Mouse (Mus musculus) midbrain, embryonic 12.5 days (tissue): ENCODE data around the gene Kcne2. TPM values are rescaled to one million over a fixed set of nuclear protein-coding genes. Genes with fewer than 3 reads are reported as not detected.

Experiments used
- ATAC-seq: fragments of 200-750 bp; cut with Nextera tagmentation; 2 replicates; pipeline ENCODE4 v1.8.0; 2017; ENCODE audit warnings: low read depth, moderate TSS enrichment, moderate library complexity; ENCODE audit not compliant: low FRiP score
- H3K27ac ChIP-seq: fragments of 300-500 bp; sonication (generic); replicated peaks from 2 replicates; pipeline ENCODE4 v1.5.1; 2016; ENCODE audit warnings: mild to moderate bottlenecking
- H3K27me3 ChIP-seq: fragments of 300-500 bp; sonication (generic); 2 replicates; pipeline ENCODE4 v1.6.1; 2016; ENCODE audit warnings: mild to moderate bottlenecking
- H3K36me3 ChIP-seq: fragments of 300-500 bp; sonication (generic); 2 replicates; pipeline ENCODE4 v1.6.1; 2016
- H3K4me1 ChIP-seq: fragments of 300-500 bp; sonication (generic); 2 replicates; pipeline ENCODE4 v1.6.1; 2016
- H3K4me2 ChIP-seq: fragments of 300-500 bp; sonication (generic); replicated peaks from 2 replicates; pipeline ENCODE4 v1.6.1; 2016; ENCODE audit warnings: mild to moderate bottlenecking, moderate library complexity
- H3K4me3 ChIP-seq: fragments of 300-500 bp; sonication (generic); 2 replicates; pipeline ENCODE4 v1.5.1; 2016; ENCODE audit warnings: mild to moderate bottlenecking
- H3K9ac ChIP-seq: fragments of 300-500 bp; sonication (generic); replicated peaks from 2 replicates; pipeline ENCODE4 v1.6.1; 2016; ENCODE audit warnings: mild to moderate bottlenecking, moderate library complexity
- H3K9me3 ChIP-seq: fragments of 300-500 bp; sonication (generic); 2 replicates; pipeline ENCODE4 v1.6.1; 2016; ENCODE audit warnings: mild to moderate bottlenecking
- WGBS: fragments of 180-500 bp; shearing (Covaris S2); methylation state at CpG from one replicate; pipeline ENCODE4 v1.1.7; 2016; 5-methylcytosine and 5-hydroxymethylcytosine counted together
- polyA plus RNA-seq: library from polyadenylated mRNA; unstranded; fragments of >200 nt; fragmentation: Nextera tagmentation; extraction: Ambion mirVana; gene quantifications from 2 replicates; pipeline ENCODE4 v1.2.1, GENCODE M21; 2016

Gene Kcne2
- 0.38 and 2.7 TPM in 2 replicates for polyA plus RNA-seq

- WGBS = 72% methylated on average over 10 of the region's 10 CpGs
- H3K36me3 ChIP-seq = no peaks in the 10 kb centered on the region
- ATAC-seq = no peak
- H3K9ac ChIP-seq = no peak within 1 kb of the TSS
- H3K27ac ChIP-seq = no peak within 1 kb of the TSS
- no peak within 1 kb of the TSS for H3K4me3 ChIP-seq
- H3K27me3 ChIP-seq = 0 out of 2 replicates have a peak, but pooled peaks cover 7% of the 10 kb centered on the region
- H3K9me3 ChIP-seq = no peaks in the 10 kb centered on the region
- no peak within 1 kb of the TSS for H3K4me2 ChIP-seq
- peaks cover 9% of the 10 kb centered on the region for H3K4me1 ChIP-seq
Observed at GRCm38 (mm10) chr16:92292101-92292500, at the start of gene Kcne2. Gene Kcne2 (plus strand): TSS chr16:92292389.

DNA sequence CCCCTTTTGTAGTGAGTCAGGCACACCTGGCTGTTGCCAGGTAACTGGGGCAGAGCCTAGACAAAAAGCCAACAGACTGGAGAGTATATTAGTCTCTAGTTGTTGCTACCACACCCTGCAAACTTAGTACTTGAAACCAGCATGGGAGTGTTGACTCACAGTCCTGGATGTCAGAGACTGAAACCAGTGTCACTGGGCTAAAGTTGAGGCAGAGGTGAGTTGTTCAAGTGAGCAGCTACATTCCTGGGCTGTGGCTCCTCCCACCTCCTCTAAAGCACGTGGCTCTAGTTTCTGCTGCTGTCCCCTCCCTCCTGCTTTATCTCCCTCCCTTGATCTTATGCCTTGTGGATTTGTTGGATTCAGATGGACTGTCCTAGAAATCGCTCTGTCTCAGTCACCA lies 46.3 kb upstream of the Kcne2 start:
- 32% methylated on average over 2 of the region's 2 CpGs for WGBS

GRCm38 (mm10) chr16:92246974-92247373 lies 45.2 kb upstream of the Kcne2 start:
- 69% methylated on average over 2 of the region's 2 CpGs for WGBS
- Histone ChIP-seq H3K36me3 (no peaks in the 10 kb centered on the region), H3K4me3 (no peak overlapping the region), H3K9me3 (no peaks in the 10 kb centered on the region), H3K27ac (no peak overlapping the region), H3K9ac (no peak overlapping the region), H3K4me2 (no peak overlapping the region), H3K27me3 (no peaks in the 10 kb centered on the region), H3K4me1 (no peaks in the 10 kb centered on the region)
- ATAC-seq = no peak

More for the DNA sequence above, 46.3 kb upstream of the Kcne2 start:
- Histone ChIP-seq H3K4me3 (no peak overlapping the region), H3K27me3 (no peaks in the 10 kb centered on the region), H3K36me3 (no peaks in the 10 kb centered on the region), H3K27ac (no peak overlapping the region), H3K4me2 (no peak overlapping the region), H3K4me1 (no peaks in the 10 kb centered on the region), H3K9me3 (no peaks in the 10 kb centered on the region), H3K9ac (no peak overlapping the region)
- ATAC-seq = no peak

DNA sequence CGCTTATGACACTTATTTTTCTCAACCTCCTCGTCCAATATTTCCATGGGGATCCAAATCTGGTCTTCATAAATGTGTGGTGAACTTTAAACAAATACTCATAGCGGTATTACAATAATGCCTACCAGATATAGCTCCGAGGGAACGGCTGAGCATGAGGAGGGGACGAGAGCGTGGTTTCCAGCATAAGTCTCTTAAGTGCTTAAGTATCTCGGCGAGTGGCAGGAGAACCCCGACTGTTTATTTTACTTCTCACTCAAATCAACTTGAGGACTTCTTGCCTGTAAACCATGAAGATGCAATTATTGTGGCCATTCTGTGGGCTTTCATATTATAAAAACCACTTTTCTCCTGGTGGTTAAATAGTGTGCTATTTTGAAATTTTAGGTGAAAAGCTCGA lies 44.5 kb upstream of the Kcne2 start:
- Histone ChIP-seq H3K4me3 (no peak overlapping the region), H3K27ac (no peak overlapping the region), H3K4me1 (no peaks in the 10 kb centered on the region), H3K9me3 (no peaks in the 10 kb centered on the region), H3K27me3 (no peaks in the 10 kb centered on the region), H3K9ac (no peak overlapping the region), H3K4me2 (no peak overlapping the region), H3K36me3 (no peaks in the 10 kb centered on the region)
- WGBS = 80% methylated on average over 11 of the region's 11 CpGs
- no peak for ATAC-seq

DNA sequence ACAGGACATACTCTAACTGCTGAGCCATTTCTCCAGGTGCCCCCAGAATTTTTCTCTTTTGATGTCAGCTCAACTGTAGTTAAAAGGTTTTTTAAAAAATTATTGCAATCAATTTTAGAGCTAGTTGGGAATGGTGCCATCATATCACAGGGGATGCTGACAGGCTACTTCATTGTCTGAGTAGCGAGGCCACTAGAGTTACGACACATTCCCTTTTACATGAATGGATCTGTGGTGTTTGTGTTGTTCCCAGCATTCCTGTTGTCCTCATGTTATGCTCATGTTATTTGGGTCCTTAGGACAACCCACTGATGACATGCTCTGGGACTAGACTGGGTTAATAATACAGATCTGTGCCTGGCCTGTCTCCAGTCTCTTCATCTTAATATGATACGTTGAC lies 42.5 kb upstream of the Kcne2 start:
- H3K4me1 ChIP-seq = no peaks in the 10 kb centered on the region
- no peak overlapping the region for H3K4me2 ChIP-seq
- no peak for ATAC-seq
- H3K9me3 ChIP-seq = no peaks in the 10 kb centered on the region
- no peaks in the 10 kb centered on the region for H3K36me3 ChIP-seq
- no peak overlapping the region for H3K4me3 ChIP-seq
- H3K27me3 ChIP-seq = no peaks in the 10 kb centered on the region
- H3K9ac ChIP-seq = no peak overlapping the region
- WGBS = 89% methylated on average over 3 of the region's 3 CpGs
- no peak overlapping the region for H3K27ac ChIP-seq

GRCm38 (mm10) chr16:92250452-92250851 lies 41.7 kb upstream of the Kcne2 start:
- H3K4me3 ChIP-seq = no peak overlapping the region
- H3K4me2 ChIP-seq = no peak overlapping the region
- H3K36me3 ChIP-seq = no peaks in the 10 kb centered on the region
- H3K27ac ChIP-seq = no peak overlapping the region
- H3K27me3 ChIP-seq = no peaks in the 10 kb centered on the region
- H3K9ac ChIP-seq = no peak overlapping the region
- H3K4me1 ChIP-seq = no peaks in the 10 kb centered on the region
- no peaks in the 10 kb centered on the region for H3K9me3 ChIP-seq
- WGBS = 88% methylated on average over 5 of the region's 5 CpGs
- ATAC-seq = no peak

GRCm38 (mm10) chr16:92254316-92254715 lies 37.9 kb upstream of the Kcne2 start:
- H3K4me3 ChIP-seq = no peak overlapping the region
- 80% methylated on average over 3 of the region's 3 CpGs for WGBS
- ATAC-seq = no peak
- H3K4me2 ChIP-seq = no peak overlapping the region
- H3K9ac ChIP-seq = no peak overlapping the region
- H3K27me3 ChIP-seq = no peaks in the 10 kb centered on the region
- H3K9me3 ChIP-seq = no peaks in the 10 kb centered on the region
- no peaks in the 10 kb centered on the region for H3K36me3 ChIP-seq
- H3K27ac ChIP-seq = no peak overlapping the region
- H3K4me1 ChIP-seq = no peaks in the 10 kb centered on the region

DNA sequence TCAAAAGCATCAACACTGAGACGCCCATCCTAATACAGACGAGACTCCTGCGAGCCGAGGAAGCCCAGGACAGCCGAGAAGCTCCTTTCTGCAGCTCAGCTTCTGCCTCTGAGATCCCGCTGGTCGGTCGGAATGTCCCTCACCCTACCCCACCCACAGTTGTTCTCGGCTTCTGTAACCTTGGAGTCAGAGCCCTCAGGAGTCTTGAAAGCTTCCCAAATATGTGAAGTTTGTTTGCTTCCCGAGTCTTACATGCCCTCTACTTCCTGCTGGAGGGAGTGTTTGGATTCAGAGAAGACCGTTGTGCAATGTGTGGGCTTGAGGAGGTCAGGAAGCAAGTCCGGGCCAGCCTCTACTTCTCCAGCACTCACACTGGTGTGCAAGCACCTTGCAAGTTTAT lies 24.3 kb upstream of the Kcne2 start:
- WGBS = 83% methylated on average over 12 of the region's 12 CpGs
- Histone ChIP-seq H3K4me1 (no peaks in the 10 kb centered on the region), H3K27ac (no peak overlapping the region), H3K9me3 (no peaks in the 10 kb centered on the region), H3K9ac (no peak overlapping the region), H3K27me3 (no peaks in the 10 kb centered on the region), H3K36me3 (no peaks in the 10 kb centered on the region), H3K4me3 (no peak overlapping the region), H3K4me2 (no peak overlapping the region)
- ATAC-seq = no peak

- 86% methylated on average over 5 of the region's 5 CpGs for WGBS
Observed at GRCm38 (mm10) chr16:92274516-92274915, 17.7 kb upstream of the Kcne2 start.

GRCm38 (mm10) chr16:92275526-92275925 lies 16.7 kb upstream of the Kcne2 start:
- no peaks in the 10 kb centered on the region for H3K9me3 ChIP-seq
- H3K9ac ChIP-seq = no peak overlapping the region
- H3K36me3 ChIP-seq = no peaks in the 10 kb centered on the region
- no peak overlapping the region for H3K4me2 ChIP-seq
- ATAC-seq = no peak
- H3K4me3 ChIP-seq = no peak overlapping the region
- H3K4me1 ChIP-seq = no peaks in the 10 kb centered on the region
- H3K27ac ChIP-seq = no peak overlapping the region
- H3K27me3 ChIP-seq = no peaks in the 10 kb centered on the region
- 85% methylated on average over 4 of the region's 4 CpGs for WGBS

More at GRCm38 (mm10) chr16:92274516-92274915, 17.7 kb upstream of the Kcne2 start:
- Histone ChIP-seq H3K27me3 (no peaks in the 10 kb centered on the region), H3K4me1 (no peaks in the 10 kb centered on the region), H3K9ac (no peak overlapping the region), H3K9me3 (no peaks in the 10 kb centered on the region), H3K27ac (no peak overlapping the region), H3K4me3 (no peak overlapping the region), H3K4me2 (no peak overlapping the region), H3K36me3 (no peaks in the 10 kb centered on the region)
- ATAC-seq = no peak

DNA sequence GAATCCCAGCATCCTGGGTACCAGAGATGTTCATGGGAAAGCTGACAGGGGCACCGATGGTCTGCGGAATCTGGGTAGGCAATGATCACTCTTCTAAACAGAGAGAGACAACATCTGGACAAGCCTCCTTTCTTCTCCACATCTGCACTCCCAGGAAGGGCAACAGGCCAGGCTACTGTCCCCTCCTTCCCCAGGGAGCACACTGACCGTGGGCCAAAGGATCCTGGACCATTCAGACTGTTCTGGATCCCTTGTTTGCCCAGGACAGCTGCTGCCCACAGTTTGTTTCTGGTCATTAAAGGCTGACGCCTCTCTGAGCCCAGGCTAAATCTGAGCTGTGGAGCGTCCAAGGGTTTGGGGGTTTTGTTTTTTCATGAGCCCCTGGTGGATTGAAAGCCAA lies 9.5 kb upstream of the Kcne2 start:
- Histone ChIP-seq H3K9me3 (no peaks in the 10 kb centered on the region), H3K36me3 (no peaks in the 10 kb centered on the region), H3K9ac (no peak overlapping the region), H3K27ac (no peak overlapping the region), H3K27me3 (no peaks in the 10 kb centered on the region), H3K4me2 (no peak overlapping the region), H3K4me1 (no peaks in the 10 kb centered on the region), H3K4me3 (no peak overlapping the region)
- ATAC-seq = no peak
- 72% methylated on average over 5 of the region's 5 CpGs for WGBS

- Histone ChIP-seq H3K9me3 (no peaks in the 10 kb centered on the region), H3K27ac (no peak overlapping the region), H3K36me3 (no peaks in the 10 kb centered on the region), H3K4me2 (no peak overlapping the region), H3K4me1 (no peaks in the 10 kb centered on the region), H3K9ac (no peak overlapping the region), H3K4me3 (no peak overlapping the region), H3K27me3 (no peaks in the 10 kb centered on the region)
- WGBS = 63% methylated on average over 10 of the region's 10 CpGs
- no peak for ATAC-seq
Observed at GRCm38 (mm10) chr16:92285068-92285467, 7.1 kb upstream of the Kcne2 start.

GRCm38 (mm10) chr16:92286609-92287008 lies 5.6 kb upstream of the Kcne2 start:
- H3K4me1 ChIP-seq = no peaks in the 10 kb centered on the region
- no peak overlapping the region for H3K4me2 ChIP-seq
- H3K4me3 ChIP-seq = no peak overlapping the region
- H3K36me3 ChIP-seq = no peaks in the 10 kb centered on the region
- WGBS = 13% methylated on average over 7 of the region's 7 CpGs
- H3K9me3 ChIP-seq = no peaks in the 10 kb centered on the region
- ATAC-seq = no peak
- 0 out of 2 replicates have a peak, but pooled peaks cover 4% of the 10 kb centered on the region for H3K27me3 ChIP-seq
- H3K27ac ChIP-seq = no peak overlapping the region
- H3K9ac ChIP-seq = no peak overlapping the region
